1 mouse cellular context compared by ENCODE assay signal in the genomic region with DNA sequence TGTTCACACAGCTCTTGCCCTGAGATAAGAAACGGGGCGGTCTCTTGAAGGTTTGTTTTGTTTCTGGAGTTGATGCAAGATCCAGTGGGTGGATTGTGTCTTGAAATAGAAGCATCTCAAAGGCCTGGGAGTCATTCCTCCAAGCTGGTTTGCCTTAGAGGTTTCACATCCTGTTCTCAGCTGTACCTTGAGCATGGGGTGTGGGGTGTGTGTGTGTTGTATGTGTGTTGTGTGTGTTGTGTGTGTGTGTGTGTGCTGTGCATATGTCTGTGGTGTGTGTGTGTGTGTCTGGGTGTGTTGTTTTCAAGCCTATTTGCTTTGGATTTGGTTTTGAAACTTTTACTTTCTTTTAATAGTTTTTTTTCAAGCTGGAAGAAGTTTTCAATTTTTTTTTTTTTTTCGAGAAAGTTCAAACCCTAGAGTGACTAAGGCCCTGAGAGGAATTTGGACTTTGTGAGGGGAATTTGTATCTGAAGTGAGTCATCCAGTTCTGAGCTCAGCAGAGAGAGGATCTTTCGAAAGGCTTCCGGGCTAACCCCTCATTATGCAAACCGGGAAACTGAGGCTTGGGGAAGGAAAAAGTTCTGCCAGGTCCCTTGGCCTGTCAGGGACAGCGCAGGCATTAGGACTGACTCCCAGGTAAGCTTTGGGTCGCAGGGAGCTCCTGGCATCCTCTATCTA.
A peak's percentile ranks its signal among the peaks of the same experiment; 100 is the strongest.
TF ChIP-seq lines count a peak whose summit lies in the region.

No protein-coding gene starts in this region.

TF ChIP-seq in CH12.LX, 34 proteins besides CTCF, POLR2A, EP300 and RAD21:
- TF ChIP-seq CHD2 (IDR thresholded peaks at IDR 0.05; ENCODE audit: low read length) = peak; percentile 87
- TF ChIP-seq SIN3A (IDR thresholded peaks at IDR 0.05; ENCODE audit: low read length) = peak; percentile 28; the same call in 1 of the 2 replicates
- peak; percentile 66 for TF ChIP-seq RCOR1 (conservative IDR thresholded peaks at IDR 0.05; ENCODE audit: low read depth, low read length)
- no peak for TF ChIP-seq NELFE (IDR thresholded peaks at IDR 0.05; ENCODE audit: low read depth, low read length)
- peak; percentile 97 for TF ChIP-seq ZNF384 (IDR thresholded peaks at IDR 0.05; ENCODE audit: low read depth, low read length)
- TF ChIP-seq ZC3H11A (IDR thresholded peaks at IDR 0.05; ENCODE audit: low read depth, low read length) = no peak
- TF ChIP-seq MAX (IDR thresholded peaks at IDR 0.05; ENCODE audit: low read length) = 0 out of 2 replicates have a peak, but pooled peaks have one; percentile 17
- TF ChIP-seq MYC (IDR thresholded peaks at IDR 0.05; ENCODE audit: low read depth, low read length) = 0 out of 2 replicates have a peak, but pooled peaks have one; percentile 16
- TF ChIP-seq USF2 (conservative IDR thresholded peaks at IDR 0.05; ENCODE audit: low read depth, low read length) = no peak
- TF ChIP-seq BHLHE40 (IDR thresholded peaks at IDR 0.05; ENCODE audit: low read depth, low read length) = peak; percentile 80
- 0 out of 2 replicates have a peak, but pooled peaks have one; percentile 11 for TF ChIP-seq TBP (conservative IDR thresholded peaks at IDR 0.05; ENCODE audit: low read depth, low read length)
- TF ChIP-seq ZKSCAN1 (IDR thresholded peaks at IDR 0.05; ENCODE audit: borderline replicate concordance, low read depth, low read length) = no peak
- TF ChIP-seq JUND (conservative IDR thresholded peaks at IDR 0.05; ENCODE audit: low read depth, low read length) = peak; percentile 76
- 0 out of 2 replicates have a peak, but pooled peaks have one; percentile 12 for TF ChIP-seq KAT2A (IDR thresholded peaks at IDR 0.05; ENCODE audit: insufficient replicate concordance, low read length)
- no peak for TF ChIP-seq PAX5 (IDR thresholded peaks at IDR 0.05; ENCODE audit: low read length)
- TF ChIP-seq ETS1 (conservative IDR thresholded peaks at IDR 0.05; ENCODE audit: low read depth, low read length) = peak; percentile 89
- TF ChIP-seq USF1 (IDR thresholded peaks at IDR 0.05; ENCODE audit: low read depth, low read length) = no peak
- peak; percentile 72 for TF ChIP-seq CHD1 (IDR thresholded peaks at IDR 0.05; ENCODE audit: low read depth, low read length)
- peak; percentile 79 for TF ChIP-seq TCF12 (IDR thresholded peaks at IDR 0.05; ENCODE audit: low read depth, low read length)
- no peak for TF ChIP-seq MXI1 (IDR thresholded peaks at IDR 0.05; ENCODE audit: low read depth, low read length)
- no peak for TF ChIP-seq GABPA (IDR thresholded peaks at IDR 0.05; ENCODE audit: insufficient replicate concordance, low read depth, low read length)
- no peak; the same call in 1 of the 2 replicates for TF ChIP-seq ZMIZ1 (IDR thresholded peaks at IDR 0.05; ENCODE audit: low read depth, low read length)
- TF ChIP-seq SMC3 (IDR thresholded peaks at IDR 0.05; ENCODE audit: low read depth, low read length) = no peak; the same call in 1 of the 2 replicates
- TF ChIP-seq MAZ (IDR thresholded peaks at IDR 0.05; ENCODE audit: low read depth, low read length) = 0 out of 2 replicates have a peak, but pooled peaks have one; percentile 13
- peak; percentile 39; the same call in 1 of the 2 replicates for TF ChIP-seq HCFC1 (IDR thresholded peaks at IDR 0.05; ENCODE audit: low read depth, low read length)
- no peak for TF ChIP-seq E2F4 (IDR thresholded peaks at IDR 0.05; ENCODE audit: insufficient replicate concordance, low read depth, low read length)
- TF ChIP-seq ELF1 (IDR thresholded peaks at IDR 0.05; ENCODE audit: low read depth, low read length) = peak; percentile 61; the same call in 1 of the 2 replicates
- TF ChIP-seq MEF2A (IDR thresholded peaks at IDR 0.05; ENCODE audit: borderline replicate concordance, low read depth, low read length) = peak; percentile 97
- peak; percentile 44; the same call in 1 of the 2 replicates for TF ChIP-seq MAFK (IDR thresholded peaks at IDR 0.05; ENCODE audit: insufficient replicate concordance, low read length)
- TF ChIP-seq IRF4 (IDR thresholded peaks at IDR 0.05; ENCODE audit: low read depth, low read length) = peak; percentile 94
- peak; percentile 71 for TF ChIP-seq JUN (IDR thresholded peaks at IDR 0.05; ENCODE audit: insufficient read depth, low read depth, low read length)
- no peak for TF ChIP-seq NRF1 (IDR thresholded peaks at IDR 0.05; ENCODE audit: low read depth, low read length)
- TF ChIP-seq UBTF (IDR thresholded peaks at IDR 0.05; ENCODE audit: low read depth, low read length) = no peak
- no peak for TF ChIP-seq POLR2AphosphoS2 (IDR thresholded peaks at IDR 0.05; ENCODE audit: low read depth, low read length)
